Mouse (Mus musculus): ENCODE data around the gene Scd3. TPM values are rescaled to one million over a fixed set of nuclear protein-coding genes. Genes with fewer than 3 reads are reported as not detected.

The Scd3 gene
- polyA plus RNA-seq, 2 experiments: not detected

GRCm38 (mm10) chr19:44174835-44175234, 28.2 kb upstream of the Scd3 start:
- ATAC-seq (ENCODE audit: insufficient read depth): no peak
- Histone ChIP-seq H3K4me1 (replicated peaks; ENCODE audit: control insufficient read depth in 2 of 2, insufficient read depth in 2 of 2, low read length in 1 of 2) (no peaks in the 10 kb centered on the region), H3K36me3 (replicated peaks; ENCODE audit: control insufficient read depth, insufficient read depth, low read depth) (no peaks in the 10 kb centered on the region), H3K27me3 (ENCODE audit: control insufficient read depth, insufficient read depth, low read length) (no peaks in the 10 kb centered on the region), H3K27ac (no peak overlapping the region), H3K4me3 (ENCODE audit: insufficient read depth in 1 of 2, low read depth in 2 of 2, low read length in 2 of 2) (no peak overlapping the region), H3K9ac (replicated peaks) (no peak overlapping the region), H3K4me2 (ENCODE audit: low read depth) (no peak overlapping the region), H3K9me3 (ENCODE audit: control insufficient read depth, low read length) (no peaks in the 10 kb centered on the region)
- no peak for TF ChIP-seq CTCF (IDR thresholded peaks at IDR 0.05; ENCODE audit: low read depth)
- no peak for TF ChIP-seq EP300 (IDR thresholded peaks at IDR 0.05; ENCODE audit: low read depth)
- 50% methylated on average over 8 of the region's 8 CpGs for WGBS (ENCODE audit: insufficient replicate concordance)
- no peak for DNase-seq (ENCODE audit: low read depth in 3 of 3, low spot score in 3 of 3)

GRCm38 (mm10) chr19:44176741-44177140, 26.3 kb upstream of the Scd3 start:
- Histone ChIP-seq H3K4me2 (ENCODE audit: low read depth) (no peak overlapping the region), H3K4me1 (replicated peaks; ENCODE audit: control insufficient read depth in 2 of 2, insufficient read depth in 2 of 2, low read length in 1 of 2) (no peaks in the 10 kb centered on the region), H3K9ac (replicated peaks) (no peak overlapping the region), H3K27ac (no peak overlapping the region), H3K36me3 (replicated peaks; ENCODE audit: control insufficient read depth, insufficient read depth, low read depth) (no peaks in the 10 kb centered on the region), H3K4me3 (ENCODE audit: insufficient read depth in 1 of 2, low read depth in 2 of 2, low read length in 2 of 2) (no peak overlapping the region), H3K27me3 (ENCODE audit: control insufficient read depth, insufficient read depth, low read length) (no peaks in the 10 kb centered on the region), H3K9me3 (ENCODE audit: control insufficient read depth, low read length) (no peaks in the 10 kb centered on the region)
- TF ChIP-seq CTCF (IDR thresholded peaks at IDR 0.05; ENCODE audit: low read depth) (no peak), EP300 (IDR thresholded peaks at IDR 0.05; ENCODE audit: low read depth) (no peak)
- ATAC-seq (ENCODE audit: insufficient read depth) (no peak), DNase-seq (ENCODE audit: low read depth in 3 of 3, low spot score in 3 of 3) (no peak)
- WGBS (ENCODE audit: insufficient replicate concordance): 48% methylated on average over 3 of the region's 3 CpGs

- Histone ChIP-seq H3K9ac (replicated peaks) (no peak overlapping the region), H3K4me2 (ENCODE audit: low read depth) (no peak overlapping the region), H3K4me3 (ENCODE audit: insufficient read depth in 1 of 2, low read depth in 2 of 2, low read length in 2 of 2) (no peak overlapping the region), H3K27ac (no peak overlapping the region), H3K27me3 (ENCODE audit: control insufficient read depth, insufficient read depth, low read length) (no peaks in the 10 kb centered on the region), H3K9me3 (ENCODE audit: control insufficient read depth, low read length) (no peaks in the 10 kb centered on the region), H3K4me1 (replicated peaks; ENCODE audit: control insufficient read depth in 2 of 2, insufficient read depth in 2 of 2, low read length in 1 of 2) (no peaks in the 10 kb centered on the region), H3K36me3 (replicated peaks; ENCODE audit: control insufficient read depth, insufficient read depth, low read depth) (no peaks in the 10 kb centered on the region)
- TF ChIP-seq CTCF (IDR thresholded peaks at IDR 0.05; ENCODE audit: low read depth): no peak
- no peak for TF ChIP-seq EP300 (IDR thresholded peaks at IDR 0.05; ENCODE audit: low read depth)
- DNase-seq (ENCODE audit: low read depth in 3 of 3, low spot score in 3 of 3) (no peak), ATAC-seq (ENCODE audit: insufficient read depth) (no peak)
- 55% methylated on average over 1 of the region's 1 CpGs for WGBS (ENCODE audit: insufficient replicate concordance)
Measured at GRCm38 (mm10) chr19:44180502-44180901, 22.6 kb upstream of the Scd3 start.

- Histone ChIP-seq H3K27ac (no peak overlapping the region), H3K9me3 (ENCODE audit: control insufficient read depth, low read length) (no peaks in the 10 kb centered on the region), H3K4me2 (ENCODE audit: low read depth) (no peak overlapping the region), H3K9ac (replicated peaks) (no peak overlapping the region), H3K4me1 (replicated peaks; ENCODE audit: control insufficient read depth in 2 of 2, insufficient read depth in 2 of 2, low read length in 1 of 2) (no peaks in the 10 kb centered on the region), H3K36me3 (replicated peaks; ENCODE audit: control insufficient read depth, insufficient read depth, low read depth) (no peaks in the 10 kb centered on the region), H3K27me3 (ENCODE audit: control insufficient read depth, insufficient read depth, low read length) (no peaks in the 10 kb centered on the region), H3K4me3 (ENCODE audit: insufficient read depth in 1 of 2, low read depth in 2 of 2, low read length in 2 of 2) (no peak overlapping the region)
- WGBS (ENCODE audit: insufficient replicate concordance): 34% methylated on average over 3 of the region's 3 CpGs
- ATAC-seq (ENCODE audit: insufficient read depth) (no peak), DNase-seq (ENCODE audit: low read depth in 3 of 3, low spot score in 3 of 3) (no peak)
- no peak for TF ChIP-seq EP300 (IDR thresholded peaks at IDR 0.05; ENCODE audit: low read depth)
- no peak for TF ChIP-seq CTCF (IDR thresholded peaks at IDR 0.05; ENCODE audit: low read depth)
Measured at GRCm38 (mm10) chr19:44183968-44184367, 19.1 kb upstream of the Scd3 start.

- Histone ChIP-seq H3K27ac (no peak overlapping the region), H3K9me3 (ENCODE audit: control insufficient read depth, low read length) (no peaks in the 10 kb centered on the region), H3K4me3 (ENCODE audit: insufficient read depth in 1 of 2, low read depth in 2 of 2, low read length in 2 of 2) (no peak overlapping the region), H3K9ac (replicated peaks) (no peak overlapping the region), H3K4me1 (replicated peaks; ENCODE audit: control insufficient read depth in 2 of 2, insufficient read depth in 2 of 2, low read length in 1 of 2) (no peaks in the 10 kb centered on the region), H3K27me3 (ENCODE audit: control insufficient read depth, insufficient read depth, low read length) (no peaks in the 10 kb centered on the region; the same call in 1 of the 2 replicates), H3K36me3 (replicated peaks; ENCODE audit: control insufficient read depth, insufficient read depth, low read depth) (no peaks in the 10 kb centered on the region), H3K4me2 (ENCODE audit: low read depth) (no peak overlapping the region)
- ATAC-seq (ENCODE audit: insufficient read depth) (no peak), DNase-seq (ENCODE audit: low read depth in 3 of 3, low spot score in 3 of 3) (no peak)
- no peak for TF ChIP-seq CTCF (IDR thresholded peaks at IDR 0.05; ENCODE audit: low read depth)
- TF ChIP-seq EP300 (IDR thresholded peaks at IDR 0.05; ENCODE audit: low read depth): no peak
- WGBS (ENCODE audit: insufficient replicate concordance): 64% methylated on average over 4 of the region's 4 CpGs
Measured at GRCm38 (mm10) chr19:44189056-44189455, 14.0 kb upstream of the Scd3 start.
